15 mouse cellular contexts compared by ENCODE assay signal in the genomic region with DNA sequence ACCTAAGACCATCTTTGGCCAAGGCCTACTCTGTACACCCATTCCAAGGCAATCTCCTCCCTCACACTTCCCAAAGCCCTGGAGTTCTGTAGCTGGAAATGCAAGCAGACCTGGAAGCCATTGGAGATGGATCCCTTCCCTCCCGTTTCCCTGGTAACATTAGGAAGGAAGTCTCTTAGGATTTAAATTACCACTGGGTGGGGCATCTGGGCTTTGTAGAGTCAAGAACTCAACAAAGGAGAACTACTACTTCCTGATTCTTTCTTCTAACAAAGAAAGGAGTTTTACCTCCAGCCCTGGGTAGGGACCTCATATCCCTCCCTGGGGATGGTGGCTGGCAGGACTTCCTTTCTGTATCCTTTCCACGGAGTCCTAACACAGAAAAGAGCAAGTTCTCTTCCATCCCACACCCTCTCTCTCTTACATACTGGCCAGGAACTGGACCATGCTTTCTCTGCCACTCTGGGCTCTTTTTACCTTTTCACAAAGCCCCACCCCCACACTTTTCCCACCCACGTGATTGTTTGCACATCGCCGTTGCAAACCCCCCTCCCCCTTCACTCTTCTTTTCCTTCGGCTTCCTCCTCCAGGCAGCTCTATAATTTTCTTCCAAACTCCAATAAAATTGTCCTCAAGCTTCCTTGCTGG. TPM values are rescaled to one million over a fixed set of nuclear protein-coding genes. Genes with fewer than 3 reads are reported as not detected.
DNase-seq lines count a peak whose midpoint lies in the region; ATAC-seq and TF ChIP-seq lines count a peak whose summit lies in the region.
"Had no signal": no experiment of that assay in that cellular context is flagged by ENCODE, and none has a peak within 500 bp of the region (broad histone marks: within the 10 kb centered on the region; RNA-seq: fewer than 3 reads in every experiment).

No protein-coding gene starts in this region.

- H3K4me1 ChIP-seq in kidney, embryonic 15.5 days: peaks cover 21% of the 10 kb centered on the region
- H3K4me1 ChIP-seq in embryonic facial prominence, embryonic 14.5 days (ENCODE audit: control insufficient read depth, insufficient read depth, low read length): no peaks in the 10 kb centered on the region
- peaks cover 19% of the 10 kb centered on the region; the same call in 1 of the 2 replicates for H3K4me1 ChIP-seq in small intestine, adult 2 months (ENCODE audit: control insufficient read depth, insufficient read depth, insufficient read length, low read length)
- H3K4me1 ChIP-seq: heart, embryonic 12.5 days; midbrain, embryonic 13.5 days had no signal

- H3K4me2 ChIP-seq in kidney, embryonic 15.5 days: no peak overlapping the region
- H3K4me2 ChIP-seq in embryonic facial prominence, embryonic 14.5 days (ENCODE audit: low read depth, low read length): no peak overlapping the region
- H3K4me2 ChIP-seq: heart, embryonic 12.5 days; midbrain, embryonic 13.5 days had no signal

- no peak for DNase-seq in kidney, postnatal 14 days
- DNase-seq in ES-CJ7 (ENCODE audit: low read depth, low spot score): peak; percentile 93
- peak; percentile 34 for DNase-seq in embryonic facial prominence, embryonic 14.5 days (ENCODE audit: low spot score)
- no peak for DNase-seq in urinary bladder, adult 18-20 months (ENCODE audit: low spot score in 2 of 2)
- DNase-seq in kidney, adult 18-20 months: no peak
- no peak for DNase-seq in heart, adult 9 months (ENCODE audit: low spot score in 2 of 2)
- DNase-seq: cerebellum, adult 11-12 months; gastrocnemius, postnatal 25 days; layer of hippocampus, adult 9-11 months; right cerebral cortex, postnatal 25 days; thymus, postnatal 14 days had no signal

- no peaks in the 10 kb centered on the region for H3K27me3 ChIP-seq in kidney, embryonic 15.5 days
- no peaks in the 10 kb centered on the region for H3K27me3 ChIP-seq in embryonic facial prominence, embryonic 14.5 days (replicated peaks; ENCODE audit: control insufficient read depth, insufficient read depth, low read length)
- no peaks in the 10 kb centered on the region for H3K27me3 ChIP-seq in small intestine, adult 2 months (ENCODE audit: control insufficient read depth, insufficient read depth, low read length)
- H3K27me3 ChIP-seq: heart, embryonic 12.5 days; midbrain, embryonic 13.5 days had no signal

- no peaks in the 10 kb centered on the region for H3K36me3 ChIP-seq in kidney, embryonic 15.5 days
- no peaks in the 10 kb centered on the region for H3K36me3 ChIP-seq in embryonic facial prominence, embryonic 14.5 days (ENCODE audit: control insufficient read depth, insufficient read depth, low read length)
- H3K36me3 ChIP-seq in small intestine, adult 2 months (ENCODE audit: control insufficient read depth, insufficient read depth, low read length): no peaks in the 10 kb centered on the region
- H3K36me3 ChIP-seq: heart, embryonic 12.5 days; midbrain, embryonic 13.5 days had no signal

- TF ChIP-seq CTCF in small intestine, adult 2 months (IDR thresholded peaks at IDR 0.05; ENCODE audit: extremely low read depth, insufficient read length, insufficient replicate concordance, low read depth, low read length): no peak

- WGBS in kidney, embryonic 15.5 days: 36% methylated on average over 6 of the region's 6 CpGs
- 46% methylated on average over 6 of the region's 6 CpGs for WGBS in embryonic facial prominence, embryonic 14.5 days
- WGBS in small intestine, adult 2 months: 12% methylated on average over 6 of the region's 6 CpGs

- no peak for ATAC-seq in kidney, embryonic 15.5 days (replicated peaks; ENCODE audit: low FRiP score)
- peak; percentile 20; the same call in 1 of the 2 replicates for ATAC-seq in embryonic facial prominence, embryonic 14.5 days (ENCODE audit: low read depth)
- ATAC-seq: midbrain, embryonic 13.5 days had no signal

- H3K27ac ChIP-seq in kidney, embryonic 15.5 days: peak overlapping the region; percentile 57
- H3K27ac ChIP-seq in embryonic facial prominence, embryonic 14.5 days (replicated peaks; ENCODE audit: low read depth, low read length): no peak overlapping the region
- H3K27ac ChIP-seq in small intestine, adult 2 months (ENCODE audit: insufficient read depth, low read depth, low read length): peak overlapping the region; percentile 14
- H3K27ac ChIP-seq: midbrain, embryonic 13.5 days had no signal

- H3K4me3 ChIP-seq in kidney, embryonic 15.5 days (replicated peaks): no peak overlapping the region
- no peak overlapping the region for H3K4me3 ChIP-seq in embryonic facial prominence, embryonic 14.5 days (ENCODE audit: low read depth, low read length)
- H3K4me3 ChIP-seq in small intestine, adult 2 months (ENCODE audit: low read depth, low read length): no peak overlapping the region
- H3K4me3 ChIP-seq: heart, embryonic 12.5 days; midbrain, embryonic 13.5 days had no signal

- no peak for TF ChIP-seq POLR2A in small intestine, adult 2 months (IDR thresholded peaks at IDR 0.05; ENCODE audit: low read depth, low read length)

- H3K9me3 ChIP-seq in kidney, embryonic 15.5 days (replicated peaks): no peaks in the 10 kb centered on the region
- no peaks in the 10 kb centered on the region for H3K9me3 ChIP-seq in embryonic facial prominence, embryonic 14.5 days (ENCODE audit: control insufficient read depth, low read length)
- H3K9me3 ChIP-seq: heart, embryonic 12.5 days; midbrain, embryonic 13.5 days had no signal

- H3K9ac ChIP-seq in kidney, embryonic 15.5 days: no peak overlapping the region
- no peak overlapping the region; the same call in 1 of the 2 replicates for H3K9ac ChIP-seq in embryonic facial prominence, embryonic 14.5 days (ENCODE audit: low read depth, low read length)
- H3K9ac ChIP-seq: heart, embryonic 12.5 days; midbrain, embryonic 13.5 days had no signal

RNA-seq across cellular contexts. Expression of a gene that starts 8.3 kb away (rescaled TPM):
- polyA plus RNA-seq in kidney, embryonic 15.5 days (2015; fragmentation: Nextera tagmentation; extraction: Ambion mirVana): 72.4 and 81.7 TPM in 2 replicates
- 20.8 and 30.5 TPM in 2 replicates for polyA plus RNA-seq in embryonic facial prominence, embryonic 14.5 days (2014; fragmentation: Nextera tagmentation; extraction: Ambion mirVana)
- polyA plus RNA-seq in small intestine, adult 2 months (2012; rRNA removed): 1,432 and 7,549 TPM in 2 replicates

RNA-seq across cellular contexts. Expression of a gene that starts 51.3 kb away (rescaled TPM):
- polyA plus RNA-seq in kidney, embryonic 15.5 days (2015; fragmentation: Nextera tagmentation; extraction: Ambion mirVana): 36.6 and 43.2 TPM in 2 replicates
- polyA plus RNA-seq in embryonic facial prominence, embryonic 14.5 days (2014; fragmentation: Nextera tagmentation; extraction: Ambion mirVana): 30.0 and 31.9 TPM in 2 replicates
- polyA plus RNA-seq in small intestine, adult 2 months (2012; rRNA removed): 5.2 and 10.4 TPM in 2 replicates

RNA-seq across cellular contexts. Expression of a gene that starts 58.7 kb away (rescaled TPM):
- 0.82 and 1.5 TPM in 2 replicates for polyA plus RNA-seq in kidney, embryonic 15.5 days (2015; fragmentation: Nextera tagmentation; extraction: Ambion mirVana)
- polyA plus RNA-seq in embryonic facial prominence, embryonic 14.5 days (2014; fragmentation: Nextera tagmentation; extraction: Ambion mirVana): 0.72 and 0.98 TPM in 2 replicates
- polyA plus RNA-seq in small intestine, adult 2 months (2012; rRNA removed): 0.33 TPM in 2 replicates

Comparison
In these comparisons a context has a peak if more than half of its experiments do, and no peak if none do; other contexts are left out.
1. DNase-seq: peak in ES-CJ7 (single experiment) and embryonic facial prominence, embryonic 14.5 days (single experiment); none in kidney, postnatal 14 days (single experiment), urinary bladder, adult 18-20 months (0 of 2), kidney, adult 18-20 months (single experiment) and heart, adult 9 months (0 of 2).
2. RNA of a gene that starts 8.3 kb away (polyA plus RNA-seq): 1,432 to 7,549 TPM in small intestine, adult 2 months; 72.4 to 81.7 TPM in kidney, embryonic 15.5 days and 20.8 to 30.5 TPM in embryonic facial prominence, embryonic 14.5 days; every median in the first group is over 10 times any median in the second.